Mouse (Mus musculus) telencephalon, adult 2 months (tissue): ENCODE measurements around the gene Myo10.

Experiments used
- DNase-seq: peaks from one replicate; pipeline ENCODE4 v3.0.0-alpha.2; 2011; ENCODE audit warnings: low read depth, low spot score

Gene Myo10

DNA sequence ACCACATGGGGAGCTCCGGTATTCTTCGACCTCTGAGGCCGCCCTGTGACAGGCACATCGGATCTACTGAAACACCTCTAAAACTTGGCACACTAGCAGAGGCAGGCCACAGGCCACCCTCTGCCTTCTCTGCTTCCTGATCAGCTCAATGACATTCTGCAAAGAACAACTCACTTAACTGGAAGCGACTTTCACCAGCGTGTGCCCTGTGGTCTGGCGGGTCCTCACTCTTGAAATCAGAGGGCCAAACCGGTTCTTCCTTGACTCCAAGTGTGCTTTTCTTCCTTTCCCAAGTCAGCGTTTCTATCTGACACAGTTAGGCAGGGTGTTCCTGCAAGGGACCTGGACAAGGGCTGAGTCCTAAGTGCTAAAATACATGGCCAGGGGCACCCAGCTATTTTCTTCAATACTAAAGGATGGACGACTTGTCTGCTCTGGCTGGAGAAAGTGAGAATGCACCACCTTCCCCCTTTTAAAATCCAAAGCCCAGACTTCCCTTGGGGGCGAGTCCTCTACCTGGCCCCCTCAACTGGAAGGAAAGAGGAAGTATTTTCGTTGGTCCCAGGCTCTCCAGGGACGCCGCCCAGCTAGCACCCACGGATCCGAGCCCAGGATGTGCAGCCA is 220.2 kb downstream of the Myo10 start:
- no peak for DNase-seq

DNA sequence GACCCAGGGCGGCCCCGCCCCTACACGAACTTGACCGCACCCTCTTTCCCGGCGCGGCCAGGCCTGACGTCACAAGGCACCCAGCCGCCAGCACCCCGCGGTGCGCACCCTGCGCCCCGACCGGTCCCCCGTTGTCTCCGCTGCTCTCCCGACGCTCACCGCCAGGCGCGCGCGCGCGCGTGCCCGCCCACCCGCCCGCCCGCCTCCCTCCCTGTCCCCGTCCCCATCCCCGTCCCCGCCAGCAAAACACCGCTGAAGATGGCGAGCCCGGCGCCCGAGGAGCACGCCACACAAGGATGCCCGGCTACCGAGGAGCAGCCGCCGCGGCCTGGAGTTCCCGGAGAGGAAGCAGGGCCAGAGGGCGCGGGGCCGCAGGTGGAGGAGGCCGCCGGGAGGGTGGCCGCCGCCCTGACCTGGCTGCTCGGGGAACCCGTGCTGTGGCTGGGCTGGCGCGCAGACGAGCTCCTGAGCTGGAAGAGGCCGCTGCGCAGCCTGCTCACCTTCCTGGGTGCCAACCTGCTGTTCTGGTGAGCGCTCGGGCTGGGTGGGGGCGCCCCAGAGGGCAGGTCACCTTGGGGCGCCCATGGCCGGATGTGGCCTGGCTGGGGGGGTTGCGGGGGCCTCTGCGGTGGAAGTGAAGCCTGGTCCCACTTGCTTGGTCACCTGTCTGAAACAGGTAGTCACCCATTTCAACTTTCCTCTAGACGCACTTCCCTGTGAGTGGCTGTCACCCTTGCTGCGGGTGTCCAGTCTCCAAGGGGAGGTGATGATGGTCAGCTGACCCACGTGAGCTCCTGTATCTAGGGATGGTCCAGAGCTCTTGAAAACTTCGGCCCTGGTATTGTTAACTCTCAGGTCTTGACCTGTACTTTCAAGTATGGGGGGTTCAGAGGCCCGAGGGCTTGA is 221.0 kb downstream of the Myo10 start, which contains the start of gene Retreg1:
Gene Retreg1 (plus strand): TSS at position 95 of the 906 bp plus-strand sequence.
- DNase-seq = no peak

- DNase-seq = no peak
These were observed 221.8 kb downstream of the Myo10 start for GRCm38 (mm10) chr15:25844013-25844570.

- DNase-seq = no peak
These were observed 222.4 kb downstream of the Myo10 start for GRCm38 (mm10) chr15:25844771-25845170.

DNA sequence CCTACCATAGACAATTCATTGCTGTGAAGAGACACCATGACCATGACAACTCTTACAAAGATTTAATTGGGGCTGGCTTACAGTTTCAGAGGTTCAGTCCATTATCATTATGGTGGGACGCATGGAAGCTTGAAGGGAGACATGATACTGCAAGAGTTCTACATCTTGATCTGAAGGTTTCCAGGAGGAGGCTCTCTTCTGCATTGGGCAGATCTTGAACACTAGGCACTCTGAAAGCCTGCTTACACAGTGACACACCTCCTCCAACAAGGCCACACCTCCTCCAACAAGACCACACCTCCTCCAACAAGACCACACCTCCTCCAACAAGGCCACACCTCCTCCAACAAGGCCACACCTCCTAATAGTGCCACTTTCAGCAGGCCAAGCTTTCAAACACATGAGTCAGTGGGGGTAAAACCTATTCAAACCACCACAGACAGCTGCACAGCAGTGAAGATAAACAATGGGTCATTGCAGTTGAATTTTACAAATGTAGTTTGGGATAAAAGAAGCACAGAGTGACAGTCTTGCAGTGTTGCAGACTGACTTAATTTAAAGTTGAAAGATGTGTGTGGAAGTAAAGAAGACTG is 225.3 kb downstream of the Myo10 start:
- DNase-seq = no peak

- no peak for DNase-seq
These were observed 228.2 kb downstream of the Myo10 start for GRCm38 (mm10) chr15:25850552-25850951.

- DNase-seq = no peak
These were observed 232.1 kb downstream of the Myo10 start for GRCm38 (mm10) chr15:25854270-25854904.

DNA sequence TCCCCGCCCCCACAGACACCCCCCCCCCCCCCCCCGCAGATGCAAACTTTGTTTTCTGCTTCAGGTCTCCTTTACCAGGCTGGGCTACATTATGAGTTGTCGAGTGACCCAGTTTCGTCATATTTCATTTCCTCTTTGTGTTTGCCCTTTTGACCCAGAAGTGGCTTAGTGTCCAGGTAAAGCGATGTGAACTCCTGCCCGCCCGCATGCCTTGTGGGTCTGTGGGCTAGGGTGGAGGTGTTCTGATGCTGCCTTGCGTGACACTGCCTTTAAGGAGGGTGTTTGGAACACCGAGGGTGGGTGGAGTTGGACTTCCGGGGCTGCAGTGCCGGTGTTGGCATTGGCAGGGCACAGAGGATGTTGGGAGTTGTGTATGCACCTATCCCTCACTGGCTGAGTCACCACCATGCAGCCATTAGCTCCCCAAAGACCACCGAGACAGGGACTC is 236.3 kb downstream of the Myo10 start:
- DNase-seq = no peak

GRCm38 (mm10) chr15:25859469-25859868 is 237.1 kb downstream of the Myo10 start:
- no peak for DNase-seq

DNA sequence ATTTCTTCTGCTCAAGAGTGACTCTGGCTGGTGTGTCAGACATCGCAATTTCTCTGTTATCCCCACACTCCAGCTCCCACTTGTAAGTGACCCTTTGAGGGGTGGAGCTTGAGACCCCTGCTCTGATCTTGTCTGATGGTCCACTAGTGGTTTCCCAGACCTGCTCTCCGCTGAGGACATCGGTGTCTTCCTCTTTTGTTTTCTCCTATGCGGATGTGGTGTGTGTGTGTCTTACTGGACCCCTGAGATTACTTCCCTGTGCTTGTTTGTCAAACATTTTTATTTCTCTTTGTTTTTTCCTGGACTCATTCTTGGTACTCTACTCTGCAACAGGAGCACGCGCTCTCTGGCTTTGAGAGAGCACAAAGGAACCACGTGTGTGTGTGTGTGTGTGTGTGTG is 239.6 kb downstream of the Myo10 start:
- DNase-seq = no peak
